In genomic region chr5:132368678-132369088, GRCm38 (mm10) we compare ENCODE assay signal across 9 mouse cellular contexts.
DNase-seq lines count a peak whose midpoint lies in the region; ATAC-seq and TF ChIP-seq lines count a peak whose summit lies in the region.
"Had no signal": no experiment of that assay in that cellular context is flagged by ENCODE, and none has a peak within 500 bp of the region (broad histone marks: within the 10 kb centered on the region; RNA-seq: fewer than 3 reads in every experiment).

No protein-coding gene starts in this region.

- H3K27ac ChIP-seq in liver, adult 2 months (replicated peaks; ENCODE audit: insufficient read depth, low read depth, low read length) = no peak overlapping the region
- no peak overlapping the region for H3K27ac ChIP-seq in liver, embryonic 11.5 days (ENCODE audit: low read depth, low read length)
- H3K27ac ChIP-seq in embryonic facial prominence, embryonic 13.5 days = peak overlapping the region; percentile 11; the same call in 1 of the 2 replicates
- H3K27ac ChIP-seq: left cerebral cortex, adult 2 months had no signal

- H3K79me2 ChIP-seq in liver, adult 2 months (ENCODE audit: control insufficient read depth, insufficient read depth, low read length) = no peaks in the 10 kb centered on the region

- 27% methylated on average over 7 of the region's 7 CpGs for WGBS in liver, adult 2 months
- 53% methylated on average over 7 of the region's 7 CpGs for WGBS in liver, embryonic 11.5 days
- 9% methylated on average over 7 of the region's 7 CpGs for WGBS in embryonic facial prominence, embryonic 13.5 days

- intact Hi-C loops in heart, postnatal 36 days (cut with DNase I) = no loop called here

- no peaks in the 10 kb centered on the region for H3K4me1 ChIP-seq in liver, adult 2 months (ENCODE audit: control insufficient read depth, insufficient read depth, low read length)
- peaks cover 8% of the 10 kb centered on the region; the same call in 1 of the 2 replicates for H3K4me1 ChIP-seq in liver, embryonic 11.5 days (replicated peaks; ENCODE audit: control insufficient read depth, insufficient read depth, low read length)
- H3K4me1 ChIP-seq in embryonic facial prominence, embryonic 13.5 days = peaks cover 37% of the 10 kb centered on the region

- H3K9ac ChIP-seq in liver, adult 2 months (ENCODE audit: low read depth, low read length) = no peak overlapping the region
- H3K9ac ChIP-seq in liver, embryonic 11.5 days (ENCODE audit: low read depth, low read length) = no peak overlapping the region
- H3K9ac ChIP-seq in embryonic facial prominence, embryonic 13.5 days = no peak overlapping the region

- no peak overlapping the region for H3K4me3 ChIP-seq in liver, adult 2 months (ENCODE audit: insufficient read depth, low read depth, low read length)
- H3K4me3 ChIP-seq in liver, embryonic 11.5 days (ENCODE audit: low read depth, low read length) = no peak overlapping the region
- H3K4me3 ChIP-seq in embryonic facial prominence, embryonic 13.5 days = no peak overlapping the region
- H3K4me3 ChIP-seq: left cerebral cortex, adult 2 months had no signal

- TF ChIP-seq POLR2A in liver, adult 2 months (IDR thresholded peaks at IDR 0.05; ENCODE audit: extremely low read depth, insufficient read depth, low read length) = no peak

- no peaks in the 10 kb centered on the region; the same call in 1 of the 2 replicates for H3K27me3 ChIP-seq in liver, adult 2 months (ENCODE audit: control insufficient read depth, insufficient read depth, low read length)
- no peaks in the 10 kb centered on the region for H3K27me3 ChIP-seq in liver, embryonic 11.5 days (replicated peaks; ENCODE audit: control insufficient read depth, insufficient read depth, low read length)
- no peaks in the 10 kb centered on the region for H3K27me3 ChIP-seq in embryonic facial prominence, embryonic 13.5 days

- ATAC-seq in liver, embryonic 11.5 days (replicated peaks; ENCODE audit: low FRiP score) = no peak
- ATAC-seq in embryonic facial prominence, embryonic 13.5 days (ENCODE audit: insufficient number of reproducible peaks, insufficient read depth, low FRiP score, low TSS enrichment, low read depth) = no peak
- no peak for ATAC-seq in inflammation-experienced regulatory T-cells, adult 6 months

- H3K4me2 ChIP-seq in liver, embryonic 11.5 days = no peak overlapping the region
- H3K4me2 ChIP-seq in embryonic facial prominence, embryonic 13.5 days = no peak overlapping the region

- no peaks in the 10 kb centered on the region for H3K36me3 ChIP-seq in liver, adult 2 months (ENCODE audit: control insufficient read depth, insufficient read depth, low read length)
- no peaks in the 10 kb centered on the region for H3K36me3 ChIP-seq in liver, embryonic 11.5 days (ENCODE audit: control insufficient read depth, insufficient read depth, low read length)
- no peaks in the 10 kb centered on the region for H3K36me3 ChIP-seq in embryonic facial prominence, embryonic 13.5 days

- no peak for TF ChIP-seq CTCF in liver, adult 2 months (IDR thresholded peaks at IDR 0.05; ENCODE audit: low read depth, low read length)

- DNase-seq in liver, adult 2 months (ENCODE audit: extremely low read depth, low read depth, low spot score) = peak; percentile 18
- DNase-seq in liver, embryonic 11.5 days (ENCODE audit: low spot score) = no peak
- DNase-seq in heart, postnatal 36 days = peak; percentile 27 to 35
- peak; percentile 74 to 75 for DNase-seq in kidney, postnatal 25 days
- DNase-seq in neural tube, embryonic 10.5 days (ENCODE audit: extremely low spot score, low spot score) = peak; percentile 56
- no peak for DNase-seq in spleen, postnatal 4 days (ENCODE audit: low spot score in 2 of 2)

- H3K9me3 ChIP-seq in liver, embryonic 11.5 days (ENCODE audit: control insufficient read depth, low read length) = no peaks in the 10 kb centered on the region
- no peaks in the 10 kb centered on the region for H3K9me3 ChIP-seq in embryonic facial prominence, embryonic 13.5 days

Comparison
In these comparisons a context has a peak if more than half of its experiments do, and no peak if none do; other contexts are left out.
1. DNase-seq: peak in liver, adult 2 months (single experiment), heart, postnatal 36 days (2 of 2), kidney, postnatal 25 days (2 of 2) and neural tube, embryonic 10.5 days (single experiment); none in liver, embryonic 11.5 days (single experiment) and spleen, postnatal 4 days (0 of 2).